Mouse (Mus musculus) heart, adult 9 months (tissue): ENCODE results near the gene Tbkbp1.

ENCODE experiments used
- DNase-seq, 2 experiments: peaks; one replicate each; pipeline ENCODE4 v3.0.0; 2022; ENCODE audit warnings: low spot score in 2 of 2

Tbkbp1 gene

DNA sequence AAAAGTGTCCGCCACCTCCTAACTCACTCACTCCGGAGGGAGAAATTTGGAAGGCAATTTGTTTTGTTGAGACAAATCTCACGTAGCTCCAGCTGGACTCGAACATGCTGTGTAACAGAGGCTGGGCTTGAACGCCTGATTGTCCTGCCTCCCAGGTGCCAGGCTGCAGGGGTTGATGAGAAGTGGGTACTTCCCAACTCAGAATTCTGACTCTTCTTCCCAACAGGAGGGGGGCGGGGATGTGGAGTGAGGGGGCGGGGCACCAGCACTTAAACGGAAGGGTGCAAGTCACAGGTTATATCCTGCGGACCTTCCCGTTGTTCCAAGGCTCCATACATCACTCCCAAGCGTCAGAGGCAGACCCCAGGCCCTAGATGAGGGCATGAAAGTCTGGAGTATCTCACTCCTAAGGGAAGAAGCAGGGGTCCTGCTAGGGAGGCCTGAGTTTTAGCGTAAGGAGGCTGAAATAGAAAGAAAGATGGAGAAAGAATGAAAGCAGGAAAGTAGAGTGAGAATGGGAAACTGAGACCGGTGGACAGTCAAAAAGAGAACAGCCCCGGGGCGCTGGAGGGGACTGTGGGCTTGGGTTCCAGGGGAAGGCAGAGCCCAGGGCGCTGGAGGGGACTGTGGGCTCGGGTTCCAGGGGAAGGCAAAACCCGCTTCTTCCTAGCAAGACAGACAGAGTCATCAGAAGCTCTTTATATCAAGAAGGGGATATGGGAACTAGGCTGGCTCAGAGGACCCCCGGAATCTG lies 23.6 kb downstream of the Tbkbp1 start:
- DNase-seq, result no peak

- DNase-seq, result peak; percentile 42 to 44
Observed at GRCm38 (mm10) chr11:97126645-97127468, 24.4 kb downstream of the Tbkbp1 start.

DNA sequence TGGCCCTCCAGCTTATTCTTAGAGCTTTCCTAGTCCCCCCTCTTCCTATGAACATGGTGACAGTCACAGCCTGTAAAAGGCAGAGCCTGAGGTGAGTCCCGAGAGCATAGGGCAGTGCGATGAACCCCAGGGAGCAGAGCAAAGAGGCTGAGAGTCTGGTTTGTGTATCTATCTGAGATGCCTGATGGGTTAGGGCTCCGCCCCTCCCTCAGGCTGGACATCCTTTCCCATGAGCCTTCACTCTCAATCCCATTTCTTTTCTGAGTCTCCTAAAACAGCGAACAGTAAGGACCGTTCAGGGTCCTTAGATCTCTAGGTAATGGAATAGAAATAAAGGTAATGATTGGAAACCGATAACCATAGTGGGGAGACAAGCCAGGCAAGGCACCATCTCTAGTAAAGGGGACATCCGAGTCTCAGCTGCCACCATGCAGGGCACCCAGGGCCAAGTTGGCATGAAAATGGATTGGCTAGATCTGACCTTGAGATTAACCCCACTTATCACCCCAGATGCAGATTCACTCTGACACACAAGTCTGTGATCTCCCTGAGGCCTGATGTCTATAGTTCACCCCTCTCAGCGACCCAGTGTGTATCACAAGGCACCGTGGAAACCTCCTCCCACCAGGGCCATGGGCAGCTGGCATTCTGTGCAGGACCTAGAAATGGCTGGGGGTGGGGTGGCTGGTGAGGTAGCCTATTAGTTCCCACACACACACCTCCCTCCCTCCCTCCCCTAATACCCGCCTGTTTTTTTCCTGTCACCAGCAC lies 26.8 kb downstream of the Tbkbp1 start:
- DNase-seq, result no peak

- DNase-seq, result no peak
Observed at GRCm38 (mm10) chr11:97123282-97123890, 27.9 kb downstream of the Tbkbp1 start.

GRCm38 (mm10) chr11:97120641-97121040 lies 30.7 kb downstream of the Tbkbp1 start:
- no peak for DNase-seq

DNA sequence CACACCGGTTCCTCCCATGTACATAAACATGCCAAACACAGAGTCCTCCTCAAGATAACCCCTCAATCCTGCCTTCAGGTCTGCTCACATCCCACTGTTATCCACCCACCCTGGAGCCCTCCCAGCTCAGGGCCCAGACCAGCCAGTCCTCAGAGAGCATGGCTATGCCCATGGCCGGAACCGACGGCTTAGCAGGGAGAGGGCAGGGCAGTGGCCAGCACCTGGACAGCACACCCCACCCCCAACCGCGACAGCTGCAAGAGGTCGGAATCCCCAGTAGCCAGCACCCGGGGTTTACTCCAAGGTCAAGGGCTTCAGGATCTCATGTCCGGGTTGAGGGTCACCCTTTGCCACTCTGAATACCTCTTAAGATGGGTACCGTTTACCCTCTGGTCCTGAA lies 31.1 kb downstream of the Tbkbp1 start:
- no peak for DNase-seq

DNA sequence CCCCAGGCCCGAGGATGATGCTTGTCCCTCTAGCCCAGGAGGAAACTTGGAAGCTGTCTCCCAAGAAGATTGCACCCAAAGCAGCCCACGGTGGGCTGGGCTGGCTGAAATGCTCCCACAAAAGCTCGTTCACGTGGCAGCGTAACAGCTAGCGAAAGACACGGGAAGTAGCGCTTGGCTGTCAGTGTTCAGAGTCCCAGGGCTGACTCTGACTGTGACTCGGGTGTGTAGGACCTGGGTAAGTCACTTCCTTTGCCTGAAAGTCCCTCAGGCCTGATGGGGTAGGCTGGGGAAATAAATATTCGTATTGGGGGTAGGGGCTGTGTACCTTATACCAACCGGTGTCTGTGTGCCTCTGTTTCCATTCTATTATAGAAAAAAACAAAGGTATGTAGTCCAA lies 35.5 kb downstream of the Tbkbp1 start:
- DNase-seq, result no peak

GRCm38 (mm10) chr11:97114671-97115601 lies 36.4 kb downstream of the Tbkbp1 start, which contains the start of gene Tbx21:
TSS of gene Tbx21 (minus strand) at chr11:97115331.
- no peak for DNase-seq

DNA sequence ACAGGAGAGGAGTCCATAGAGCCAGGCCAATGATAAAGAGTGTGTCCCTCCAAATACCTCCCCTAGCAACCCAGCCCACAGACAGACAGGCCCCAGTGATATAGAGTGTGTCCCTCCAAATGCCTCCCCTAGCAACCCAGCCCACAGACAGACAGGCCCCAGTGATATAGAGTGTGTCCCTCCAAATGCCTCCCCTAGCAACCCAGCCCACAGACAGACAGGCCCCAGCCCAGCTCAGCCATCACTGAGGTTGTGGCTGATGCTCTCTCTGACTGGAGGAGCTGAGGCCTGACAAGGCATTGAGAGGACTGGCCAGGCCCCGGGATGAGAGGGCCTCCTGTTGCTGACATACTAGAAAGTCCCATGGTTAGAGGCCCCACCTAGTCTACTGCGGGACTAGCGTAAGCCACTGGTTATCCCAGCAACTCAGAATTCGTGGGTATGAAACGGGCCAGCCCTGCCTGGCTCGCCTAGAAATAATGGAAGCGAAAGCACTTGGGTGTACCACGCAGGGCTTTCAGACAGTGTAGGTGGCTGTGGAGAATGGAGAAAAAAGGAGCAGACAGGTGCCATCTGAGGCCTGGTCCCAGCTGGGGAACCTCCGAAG lies 38.7 kb downstream of the Tbkbp1 start:
- no peak for DNase-seq

DNA sequence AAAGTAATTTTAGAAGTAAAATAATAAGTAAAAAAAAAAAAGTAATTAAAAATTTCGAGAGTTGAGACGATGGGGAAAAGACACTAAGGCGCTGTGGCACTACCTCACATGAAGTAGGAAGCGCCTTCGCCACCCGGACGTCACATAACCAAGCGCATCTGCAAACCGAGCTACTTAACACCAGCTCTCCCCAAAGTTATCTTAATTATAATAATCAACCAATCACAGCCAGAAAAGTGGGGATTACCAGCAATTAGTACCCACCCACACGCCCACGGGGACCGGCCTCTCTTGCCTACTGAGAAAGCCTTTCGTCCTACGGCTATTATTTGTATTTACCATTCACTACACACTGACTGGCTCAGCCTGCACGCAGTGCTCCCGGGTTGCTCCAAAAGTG lies 42.3 kb downstream of the Tbkbp1 start:
- no peak for DNase-seq

DNA sequence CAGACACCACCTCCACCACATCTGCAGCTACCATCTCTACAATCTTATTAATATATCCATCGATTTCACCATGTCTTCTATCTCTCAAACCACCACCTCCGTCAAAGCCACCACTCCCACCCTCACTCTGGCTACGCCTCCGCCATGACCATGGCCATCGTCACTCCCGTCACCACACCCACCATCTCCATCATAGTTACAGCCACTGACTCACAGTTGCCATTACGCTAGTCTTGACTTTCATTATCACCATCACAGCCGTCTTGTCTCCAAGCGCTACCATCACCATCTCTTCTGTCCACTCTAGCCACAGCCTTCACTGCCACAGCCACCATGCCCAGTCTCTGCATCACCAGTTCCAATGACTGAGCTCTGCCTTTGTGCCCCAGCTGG lies 47.2 kb downstream of the Tbkbp1 start:
- DNase-seq, result no peak

DNA sequence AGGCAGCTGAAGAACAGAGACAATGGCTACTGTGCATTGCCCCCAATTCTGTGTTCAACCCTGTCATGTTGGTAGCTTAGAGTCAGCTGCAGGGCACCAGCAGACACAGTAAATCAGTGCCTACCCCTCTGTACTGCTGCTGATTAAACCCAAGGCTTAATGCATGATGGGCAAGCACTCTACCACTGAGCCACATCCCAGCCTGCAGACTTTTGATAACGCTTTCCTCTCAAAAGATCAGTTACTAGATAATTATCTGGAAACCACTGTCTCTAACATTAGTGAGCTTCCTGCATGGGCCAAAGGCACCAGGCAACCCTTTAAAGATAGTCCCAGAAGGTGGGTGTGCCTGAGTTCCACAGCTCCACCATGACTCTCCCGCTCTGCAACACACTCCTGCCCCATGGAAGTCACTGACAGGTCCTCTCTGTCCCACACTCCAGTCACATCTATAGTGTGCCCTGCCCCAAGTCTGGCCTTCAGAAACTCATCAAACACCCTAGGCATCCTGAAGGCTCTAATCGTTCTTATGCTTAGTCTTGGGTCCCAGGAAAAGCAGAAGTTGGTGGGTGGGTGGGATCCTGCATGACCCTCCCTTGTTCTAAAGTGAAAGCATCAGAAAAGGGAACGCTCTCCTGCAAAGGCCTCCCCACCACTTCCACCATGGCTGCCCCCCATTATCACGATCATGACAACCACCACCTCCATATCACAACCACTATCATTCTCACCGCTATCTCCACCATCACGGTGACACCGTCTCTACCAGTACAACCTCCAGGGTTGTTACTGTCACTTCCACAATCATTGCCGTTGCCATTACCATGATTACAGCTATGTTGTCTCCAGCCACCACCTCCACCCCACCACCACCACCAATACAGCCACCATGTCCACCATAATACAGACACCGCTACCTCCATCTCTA lies 47.9 kb downstream of the Tbkbp1 start:
- no peak for DNase-seq

- peak; percentile 23 to 42 for DNase-seq
Observed at GRCm38 (mm10) chr11:97101722-97102121, 49.6 kb downstream of the Tbkbp1 start.

- peak; percentile 40 to 46 for DNase-seq
Observed at GRCm38 (mm10) chr11:97098791-97099190, 52.5 kb downstream of the Tbkbp1 start.

GRCm38 (mm10) chr11:97094600-97094999 lies 56.7 kb downstream of the Tbkbp1 start:
- no peak for DNase-seq

DNA sequence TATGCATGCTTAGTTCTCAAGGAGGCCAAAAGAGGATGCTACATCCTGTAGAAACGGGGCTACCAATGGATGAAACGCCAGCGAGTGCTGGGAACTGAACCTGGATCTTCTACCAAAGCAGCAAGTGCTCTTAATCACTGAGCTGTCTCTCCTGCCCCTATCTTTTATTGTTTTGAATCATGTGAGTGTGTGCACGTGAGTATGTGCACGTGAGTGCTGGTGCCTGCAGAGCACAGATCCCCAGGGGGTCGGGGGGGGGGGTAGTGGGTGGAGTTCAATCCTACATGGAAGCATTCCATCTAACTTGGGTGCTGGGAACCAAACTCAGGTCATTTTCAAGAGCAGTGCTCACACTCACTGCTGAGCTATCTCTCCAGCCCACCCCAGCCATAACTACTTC lies 64.9 kb downstream of the Tbkbp1 start:
- no peak for DNase-seq
